Mouse (Mus musculus) A20 (cell line): Measurements from ENCODE around the gene Ambp.

Source experiments
- DNase-seq: peaks from one replicate; pipeline ENCODE4 v3.0.0-alpha.2; 2011; ENCODE audit warnings: low read depth, low spot score

Gene Ambp

DNA sequence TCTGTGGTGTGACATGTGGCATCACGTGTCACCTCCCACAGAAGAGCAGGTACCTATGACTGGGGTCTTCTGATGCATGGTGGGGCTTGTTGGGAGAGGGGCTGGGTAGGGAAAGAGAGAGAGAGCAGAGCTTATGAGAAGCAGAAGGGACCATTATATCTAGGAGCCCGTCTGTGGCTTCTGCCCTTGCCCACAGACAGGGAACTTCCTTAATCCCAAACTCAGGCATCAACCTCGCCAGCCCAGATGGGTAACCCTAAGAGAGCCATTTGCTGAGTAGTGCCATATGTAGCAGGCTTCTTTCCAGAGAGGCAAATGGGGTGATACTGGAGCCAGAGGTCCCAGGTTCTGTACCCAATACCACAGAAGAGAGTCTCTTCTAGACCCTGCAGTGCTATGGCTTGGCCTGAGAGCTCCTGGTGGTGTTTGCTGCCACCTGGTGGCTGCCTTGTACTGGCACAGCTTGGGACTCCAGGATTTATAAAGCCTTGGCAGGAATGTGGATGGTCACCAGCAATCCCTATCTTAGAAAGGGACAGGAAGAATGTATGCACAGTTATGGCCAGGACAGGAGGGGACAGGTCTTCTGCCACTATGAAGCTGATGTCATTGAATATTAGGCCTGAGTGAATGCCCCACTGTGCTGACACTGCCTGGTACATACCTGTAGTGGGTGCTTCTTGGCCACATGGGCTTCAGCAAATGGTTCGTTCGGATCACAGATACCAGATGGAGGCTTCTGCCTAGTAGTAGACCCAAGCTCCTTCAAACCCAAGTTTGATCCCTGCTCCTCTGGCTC is 35.8 kb downstream of the Ambp start:
- peak; percentile 69 for DNase-seq

DNA sequence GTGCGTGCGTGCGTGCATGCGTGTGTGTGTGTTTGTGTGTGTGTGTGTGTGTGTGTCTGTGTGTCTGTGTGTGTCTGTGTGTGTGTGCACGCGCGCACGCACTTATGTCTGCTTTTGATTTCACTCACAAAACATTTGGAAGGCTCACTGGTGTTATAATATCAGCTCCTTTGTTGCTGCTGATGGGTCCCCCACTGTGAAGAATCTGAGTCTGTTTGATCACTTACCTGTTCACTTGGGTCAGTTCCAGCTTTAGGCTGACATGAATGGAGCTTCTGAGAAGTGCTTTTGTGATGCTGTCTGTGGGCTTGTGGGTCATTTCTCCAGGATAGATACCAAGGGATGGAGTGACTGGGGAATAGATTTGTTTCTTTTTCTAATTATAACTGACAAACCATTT is 48.9 kb downstream of the Ambp start:
- DNase-seq: no peak

DNA sequence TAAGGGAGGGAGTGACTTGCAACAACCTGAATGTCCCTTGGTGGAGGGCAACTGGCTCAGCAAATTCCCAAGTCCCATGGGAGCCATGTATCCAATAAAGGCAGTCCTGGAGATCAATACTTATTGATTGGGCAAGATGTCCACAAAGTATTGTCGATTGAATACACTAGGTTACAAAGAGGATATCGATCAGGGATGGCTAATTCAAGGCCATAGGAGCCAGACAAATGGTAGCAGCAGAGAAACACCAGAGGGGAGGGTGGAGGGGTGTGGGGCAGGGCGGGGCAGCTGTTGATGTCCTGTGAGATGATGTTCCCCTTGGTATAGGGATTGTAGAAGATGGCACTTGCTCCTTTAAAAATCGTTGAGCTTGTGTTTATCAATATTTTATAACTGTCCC is 52.6 kb downstream of the Ambp start:
- no peak for DNase-seq

GRCm38 (mm10) chr4:63100478-63100877 is 54.1 kb downstream of the Ambp start:
- DNase-seq: no peak

- no peak for DNase-seq
Measured at GRCm38 (mm10) chr4:63097603-63098002, 57.0 kb downstream of the Ambp start.
